Mouse (Mus musculus) erythroblast, embryonic 14.5 days (primary cell): Measurements from ENCODE around the gene Tdg.

ENCODE experiments used
- GATA1 ChIP-seq: IDR thresholded peaks from 2 replicates; pipeline ENCODE4 v1.6.1; 2012; ENCODE audit warnings: low read length, inconsistent platforms, mixed read lengths
- TAL1 ChIP-seq: IDR thresholded peaks from 3 replicates; pipeline ENCODE4 v1.6.1; 2012; ENCODE audit warnings: low read length, inconsistent platforms, mixed read lengths

DNA sequence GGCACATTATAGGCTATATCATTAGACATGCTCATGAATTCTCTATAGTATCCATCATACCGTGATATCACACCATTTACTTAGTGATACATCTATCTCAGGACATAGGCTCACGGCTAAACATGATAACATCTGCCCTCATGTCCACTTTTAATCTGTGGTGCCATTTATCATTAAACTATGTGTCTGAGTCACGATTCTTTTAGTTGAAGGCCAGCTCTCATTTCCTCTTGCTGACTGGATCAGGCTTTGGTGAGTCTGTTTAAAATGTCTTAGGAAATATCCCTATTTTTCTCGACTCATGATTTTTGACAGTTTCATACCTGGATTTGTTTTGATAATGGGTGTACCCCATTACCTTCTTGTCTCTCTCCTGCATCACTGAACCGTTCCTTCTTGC, 66.3 kb downstream of the Tdg start, which contains the start of gene Hcfc2:
- TF ChIP-seq TAL1 (no peak), GATA1 (no peak)
